Mouse (Mus musculus) testis, adult 2 months (tissue): ENCODE results near the gene Prmt7. TPM values are rescaled to one million over a fixed set of nuclear protein-coding genes. Genes with fewer than 3 reads are reported as not detected.

Experiments used
- H3K27ac ChIP-seq: fragments of 200-500 bp; 2 replicates; pipeline ENCODE4 v1.5.1; 2012; ENCODE audit warnings: low read depth, low read length; ENCODE audit not compliant: control insufficient read depth, insufficient read depth
- H3K27me3 ChIP-seq: fragments of 200-500 bp; 2 replicates; pipeline ENCODE4 v1.6.1; 2012; ENCODE audit warnings: mild to moderate bottlenecking, low read length, moderate library complexity; ENCODE audit not compliant: control insufficient read depth, insufficient read depth
- H3K36me3 ChIP-seq: fragments of 200-500 bp; 2 replicates; pipeline ENCODE4 v1.6.1; 2012; ENCODE audit warnings: mild to moderate bottlenecking, low read length; ENCODE audit not compliant: control insufficient read depth, insufficient read depth
- H3K4me1 ChIP-seq: fragments of 200-500 bp; 2 replicates; pipeline ENCODE4 v1.6.1; 2012; ENCODE audit warnings: low read length; ENCODE audit not compliant: control insufficient read depth, insufficient read depth
- H3K4me3 ChIP-seq: fragments of 200-500 bp; 2 replicates; pipeline ENCODE4 v1.5.1; 2012; ENCODE audit warnings: low read depth, mild to moderate bottlenecking, low read length, moderate library complexity, mixed read lengths; ENCODE audit not compliant: control insufficient read depth
- CTCF ChIP-seq: fragments of 200-500 bp; IDR thresholded peaks from 2 replicates; pipeline ENCODE4 v1.5.1; 2012; ENCODE audit warnings: low read depth, mild to moderate bottlenecking, inconsistent platforms, low read length, moderate library complexity; ENCODE audit not compliant: control insufficient read depth, insufficient read depth, insufficient replicate concordance
- POLR2A ChIP-seq: fragments of 200-500 bp; IDR thresholded peaks from 2 replicates; pipeline ENCODE4 v1.6.1; 2012; ENCODE audit warnings: low read depth, mild to moderate bottlenecking, inconsistent platforms, low read length, moderate library complexity; ENCODE audit not compliant: control insufficient read depth
- polyA plus RNA-seq: library from polyadenylated mRNA; depleted of rRNA; stranded (reverse); fragments of >200 nt; gene quantifications from 2 replicates; pipeline ENCODE4 v1.2.3, GENCODE M21; 2012; rRNA removed

The Prmt7 gene
- polyA plus RNA-seq, 1 experiment: 78.8 TPM

DNA sequence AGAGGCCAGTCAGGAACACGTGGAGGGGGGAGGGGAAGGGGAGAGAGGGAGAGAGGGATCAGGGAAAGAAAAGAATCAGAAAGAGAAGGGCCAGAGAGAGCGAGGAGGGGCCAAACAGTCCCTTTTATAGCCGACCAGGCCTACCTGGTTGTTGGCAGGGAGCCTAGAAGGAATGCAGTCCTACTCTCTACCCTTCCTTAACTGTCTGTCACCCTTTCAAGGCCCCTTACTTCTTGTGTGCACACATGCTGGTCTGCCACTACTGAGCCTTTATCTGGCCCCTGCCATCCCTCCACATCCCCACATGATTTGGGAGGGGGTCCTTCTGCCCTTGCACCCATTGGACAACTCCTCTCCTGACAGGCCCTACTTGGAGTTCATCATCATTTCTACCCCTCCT, 78.0 kb downstream of the Prmt7 start:
- Histone ChIP-seq H3K27ac (no peak overlapping the region), H3K4me1 (no peaks in the 10 kb centered on the region), H3K27me3 (no peaks in the 10 kb centered on the region), H3K4me3 (no peak overlapping the region), H3K36me3 (no peaks in the 10 kb centered on the region)
- TF ChIP-seq POLR2A (no peak), CTCF (no peak)

DNA sequence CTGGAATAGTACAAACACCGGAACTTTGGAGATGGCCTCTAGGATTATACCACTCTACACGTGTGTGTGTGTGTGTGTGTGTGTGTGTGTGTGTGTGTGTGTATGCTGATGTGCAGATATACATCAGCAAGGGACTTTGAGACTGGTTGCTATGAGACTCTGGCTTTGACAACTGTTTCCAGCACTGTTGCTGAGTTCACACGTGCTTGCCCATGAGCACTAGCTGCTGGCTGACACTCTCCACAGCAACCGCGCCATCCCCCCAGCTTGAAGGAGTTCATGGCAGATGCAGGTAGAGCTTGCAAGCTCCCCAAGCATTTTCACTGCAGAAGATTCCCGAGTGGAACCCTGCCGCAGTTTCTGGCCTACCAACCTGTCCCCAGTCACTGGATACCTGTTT, 78.7 kb downstream of the Prmt7 start:
- no peaks in the 10 kb centered on the region for H3K27me3 ChIP-seq
- no peaks in the 10 kb centered on the region for H3K4me1 ChIP-seq
- H3K27ac ChIP-seq: no peak overlapping the region
- no peak for TF ChIP-seq CTCF
- no peak for TF ChIP-seq POLR2A
- no peaks in the 10 kb centered on the region for H3K36me3 ChIP-seq
- no peak overlapping the region for H3K4me3 ChIP-seq

DNA sequence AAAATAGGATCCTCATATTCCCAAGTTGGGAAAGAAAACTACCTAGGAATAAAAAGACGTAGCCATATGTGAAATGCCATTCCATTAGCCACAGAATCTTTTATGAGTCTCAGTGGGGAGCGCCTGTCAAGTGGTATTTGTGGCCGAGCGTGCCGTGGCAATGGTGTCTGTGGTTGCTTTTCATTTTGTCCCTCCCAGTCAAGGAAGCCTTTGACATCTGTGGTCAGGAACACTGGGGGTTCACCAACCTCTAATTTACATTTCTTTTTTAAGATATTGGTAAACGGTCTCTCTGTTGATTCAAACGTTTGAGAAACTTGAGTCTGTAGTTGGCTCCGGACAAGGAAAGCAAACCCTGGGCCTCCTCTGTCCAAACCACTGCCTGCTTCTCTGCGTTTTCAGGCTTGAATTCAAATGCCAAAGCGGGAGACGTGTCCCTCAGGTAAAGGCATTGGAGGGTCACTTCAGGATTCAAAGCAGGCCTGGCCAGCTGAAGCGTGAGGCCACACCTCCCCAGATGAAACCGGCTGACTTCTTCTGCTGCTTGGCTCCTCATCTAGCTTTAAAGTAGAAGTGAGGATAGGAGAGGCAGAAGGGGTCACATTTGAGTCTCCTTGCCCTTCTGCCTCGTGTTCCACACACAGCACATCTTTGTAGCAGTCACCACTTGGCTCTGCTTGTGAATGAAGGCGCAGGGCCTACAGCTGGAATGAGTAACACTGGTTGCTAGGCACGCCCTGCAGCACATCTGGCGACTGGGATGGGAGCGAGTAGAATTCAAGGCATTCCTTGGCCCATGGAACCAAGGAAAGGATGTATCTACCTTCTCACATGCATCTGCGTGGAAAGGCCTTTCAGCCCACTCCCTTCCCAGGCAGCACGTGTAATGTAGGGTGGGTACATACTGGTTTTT, 82.0 kb downstream of the Prmt7 start:
- TF ChIP-seq CTCF: no peak
- no peak for TF ChIP-seq POLR2A
- H3K27me3 ChIP-seq: no peaks in the 10 kb centered on the region
- H3K4me3 ChIP-seq: no peak overlapping the region
- H3K4me1 ChIP-seq: no peaks in the 10 kb centered on the region
- H3K27ac ChIP-seq: no peak overlapping the region
- H3K36me3 ChIP-seq: no peaks in the 10 kb centered on the region

DNA sequence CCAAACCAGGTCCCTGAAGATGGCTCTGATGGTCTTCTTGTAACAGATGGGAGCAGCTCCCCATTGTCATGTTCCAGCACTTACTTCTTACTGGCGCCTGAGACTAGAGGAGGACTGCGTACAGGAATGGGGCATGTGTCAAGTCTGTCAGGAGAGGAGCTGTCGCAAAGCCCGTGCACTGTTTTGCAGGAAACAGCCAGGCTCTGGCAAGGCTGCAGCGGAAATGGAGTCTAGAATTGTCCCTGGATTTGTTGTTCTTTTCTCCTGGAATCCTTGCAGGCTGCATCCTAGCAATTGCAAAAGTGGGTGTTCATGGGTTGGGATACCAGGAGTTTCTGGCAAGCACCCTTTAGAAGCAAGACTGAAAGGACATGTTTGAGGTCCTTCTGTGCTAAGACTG, 87.5 kb downstream of the Prmt7 start:
- Histone ChIP-seq H3K4me1 (no peaks in the 10 kb centered on the region), H3K4me3 (no peak overlapping the region), H3K27me3 (no peaks in the 10 kb centered on the region), H3K27ac (no peak overlapping the region), H3K36me3 (no peaks in the 10 kb centered on the region)
- TF ChIP-seq CTCF: no peak

DNA sequence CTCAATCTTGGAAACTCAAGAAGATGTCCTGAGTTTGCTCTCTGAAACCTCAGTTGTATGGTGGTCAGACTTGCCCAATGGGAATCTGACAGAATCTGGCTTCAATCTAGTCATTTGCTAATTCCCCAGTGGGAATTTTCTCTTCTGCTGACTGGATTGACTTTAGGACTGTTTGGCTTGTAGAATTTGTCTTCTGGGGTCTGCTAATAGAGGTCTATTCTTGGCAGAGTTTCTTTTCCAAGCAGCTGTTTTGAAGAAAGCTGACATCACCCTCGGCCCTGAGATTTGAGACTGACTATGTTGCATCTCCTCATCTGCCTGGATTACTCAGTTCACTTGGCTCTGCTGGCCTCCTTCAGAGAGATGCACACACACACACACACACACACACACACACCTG, 88.1 kb downstream of the Prmt7 start:
- H3K4me1 ChIP-seq: no peaks in the 10 kb centered on the region
- TF ChIP-seq POLR2A: no peak
- TF ChIP-seq CTCF: no peak
- H3K27me3 ChIP-seq: no peaks in the 10 kb centered on the region
- H3K4me3 ChIP-seq: no peak overlapping the region
- H3K27ac ChIP-seq: no peak overlapping the region
- H3K36me3 ChIP-seq: no peaks in the 10 kb centered on the region

DNA sequence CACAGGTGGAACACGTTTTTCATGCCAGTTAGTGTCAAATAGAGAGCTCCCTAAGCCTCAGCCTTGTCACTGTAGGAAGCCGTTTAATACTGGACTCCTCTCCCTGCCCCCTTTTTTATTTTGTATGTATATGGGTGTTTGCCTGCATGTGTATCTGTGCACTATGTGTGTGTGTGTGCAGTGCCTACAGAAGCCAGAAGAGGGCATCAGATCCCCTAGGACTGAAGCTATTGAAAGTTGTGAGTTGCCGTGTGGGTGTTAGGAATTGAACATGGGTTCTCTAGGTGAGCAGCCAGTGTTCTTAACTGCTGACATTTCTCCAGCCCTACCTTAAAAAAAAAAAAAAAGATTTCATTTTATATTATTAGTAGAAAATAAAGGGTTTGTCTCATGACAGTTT, 89.0 kb downstream of the Prmt7 start:
- no peak overlapping the region for H3K27ac ChIP-seq
- H3K4me1 ChIP-seq: no peaks in the 10 kb centered on the region
- no peak overlapping the region for H3K4me3 ChIP-seq
- no peaks in the 10 kb centered on the region for H3K36me3 ChIP-seq
- no peaks in the 10 kb centered on the region for H3K27me3 ChIP-seq
- TF ChIP-seq CTCF (no peak), POLR2A (no peak)

DNA sequence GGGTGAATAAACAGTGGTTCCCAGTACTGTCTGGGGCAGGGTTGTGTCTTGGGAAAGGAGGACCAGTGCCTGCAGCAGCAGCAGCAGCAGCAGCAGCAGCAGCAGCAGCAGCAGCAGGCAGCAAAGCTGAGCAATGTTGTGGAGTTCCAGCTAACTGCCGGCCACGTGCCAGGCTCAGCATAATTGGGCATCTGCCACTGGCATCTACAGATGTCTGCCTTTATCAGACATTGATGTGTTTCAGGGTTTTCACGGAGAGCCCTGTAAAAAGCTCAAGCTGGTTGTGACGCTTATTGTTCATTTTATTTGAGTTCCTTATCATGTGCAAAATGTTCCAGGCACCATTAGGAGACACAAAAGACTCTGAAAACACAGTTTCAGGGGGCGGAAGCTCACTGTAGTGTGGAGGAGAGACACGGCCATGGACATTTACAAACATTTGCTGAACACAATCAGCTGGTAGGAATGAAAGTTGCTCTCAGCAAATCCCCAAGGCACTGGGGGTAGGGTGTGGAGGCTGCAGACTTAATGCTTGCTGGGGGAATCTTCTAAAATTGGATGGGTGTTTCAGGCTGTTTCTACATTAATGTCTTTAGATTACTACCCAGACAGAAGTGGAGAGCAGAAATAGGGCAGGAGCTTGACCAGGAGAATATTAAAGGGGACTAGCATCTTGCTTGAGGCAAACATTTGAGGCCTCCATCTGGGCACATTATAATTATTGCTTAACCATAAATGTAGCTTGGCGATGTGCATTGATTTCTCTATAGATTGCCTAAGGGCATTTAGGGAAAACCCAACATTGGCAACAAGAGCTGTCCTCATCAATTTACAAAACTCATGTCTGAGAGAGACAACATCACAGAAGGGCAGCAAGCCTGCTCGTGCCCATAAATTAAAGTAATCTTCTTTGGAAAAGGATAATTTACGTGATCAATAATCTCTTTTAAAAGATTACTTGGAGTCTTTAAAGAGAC, 90.3 kb downstream of the Prmt7 start:
- H3K27ac ChIP-seq: no peak overlapping the region
- no peaks in the 10 kb centered on the region for H3K36me3 ChIP-seq
- no peak overlapping the region for H3K4me3 ChIP-seq
- TF ChIP-seq CTCF (no peak), POLR2A (no peak)
- no peaks in the 10 kb centered on the region for H3K4me1 ChIP-seq
- no peaks in the 10 kb centered on the region for H3K27me3 ChIP-seq

Other genes starting within 250 kb of the Prmt7 start
- gene Slc12a4, start 244.8 kb upstream of the Prmt7 start, polyA plus RNA-seq: 5.6 and 5.9 TPM in 2 replicates
- gene Dpep3, start 231.5 kb upstream of the Prmt7 start, polyA plus RNA-seq: 561 and 647 TPM in 2 replicates
- 11.4 and 12.8 TPM in 2 replicates for gene Dus2, start 219.6 kb upstream of the Prmt7 start, polyA plus RNA-seq
- gene Dpep2nb, start 205.0 kb upstream of the Prmt7 start, polyA plus RNA-seq: 3.0 and 4.1 TPM in 2 replicates
- 4.4 and 4.9 TPM in 2 replicates for gene Ddx28, start 199.1 kb upstream of the Prmt7 start, polyA plus RNA-seq
- 9.0 and 11.9 TPM in 2 replicates for gene Nfatc3, start 152.1 kb upstream of the Prmt7 start, polyA plus RNA-seq
- gene Esrp2, start 74.0 kb upstream of the Prmt7 start, polyA plus RNA-seq: 0.84 and 1.8 TPM in 2 replicates
- gene Pla2g15, start 60.5 kb upstream of the Prmt7 start, polyA plus RNA-seq: 1.9 and 2.6 TPM in 2 replicates
- gene Slc7a6, start 42.1 kb upstream of the Prmt7 start, polyA plus RNA-seq: 54.1 and 69.5 TPM in 2 replicates
- gene Slc7a6os, start within 50 bp of the Prmt7 start, polyA plus RNA-seq: 10.6 and 11.7 TPM in 2 replicates
- gene Smpd3, start 127.1 kb downstream of the Prmt7 start, polyA plus RNA-seq: 42.3 and 48.8 TPM in 2 replicates
- 1.1 TPM in 2 replicates for gene Zfp90, start 204.4 kb downstream of the Prmt7 start, polyA plus RNA-seq